In the genomic region with DNA sequence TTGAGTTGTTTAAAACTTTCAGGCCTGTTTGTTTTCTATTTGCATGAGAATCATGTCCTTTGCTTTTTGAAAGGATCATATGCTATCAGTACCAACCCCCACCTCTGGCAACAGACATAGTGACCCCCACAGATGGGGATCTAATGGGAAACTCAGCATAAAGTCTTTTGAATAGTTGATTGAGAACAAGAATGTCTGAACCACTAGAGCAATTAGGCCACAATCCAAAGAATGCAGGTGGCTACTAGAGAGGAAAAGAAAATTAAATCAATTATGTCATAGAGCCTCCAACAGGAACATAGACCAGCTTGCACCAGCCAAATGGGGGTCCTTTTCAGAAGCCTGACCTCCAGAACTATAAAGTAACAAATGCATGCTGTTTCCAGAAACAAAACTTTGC, we compare ENCODE assay signal across 27 mouse cellular contexts.
DNase-seq lines count a peak whose midpoint lies in the region; ATAC-seq and TF ChIP-seq lines count a peak whose summit lies in the region.
"Had no signal": no experiment of that assay in that cellular context is flagged by ENCODE, and none has a peak within 500 bp of the region (broad histone marks: within the 10 kb centered on the region; RNA-seq: fewer than 3 reads in every experiment).

No protein-coding gene starts in this region.

- no peaks in the 10 kb centered on the region for H3K4me1 ChIP-seq in forebrain, embryonic 12.5 days
- H3K4me1 ChIP-seq in forebrain, embryonic 11.5 days (replicated peaks; ENCODE audit: control insufficient read depth, insufficient read depth, low read length): no peaks in the 10 kb centered on the region
- H3K4me1 ChIP-seq in forebrain, embryonic 14.5 days (ENCODE audit: control insufficient read depth, insufficient read depth, low read length): peaks cover 2% of the 10 kb centered on the region; the same call in 1 of the 2 replicates
- H3K4me1 ChIP-seq in forebrain, postnatal 0 days (ENCODE audit: insufficient read depth): no peaks in the 10 kb centered on the region
- H3K4me1 ChIP-seq in stomach, postnatal 0 days (replicated peaks; ENCODE audit: control insufficient read depth, insufficient read depth): no peaks in the 10 kb centered on the region
- H3K4me1 ChIP-seq: embryonic facial prominence, embryonic 15.5 days; heart, embryonic 12.5 days; heart, embryonic 15.5 days; hindbrain, embryonic 10.5 days; hindbrain, embryonic 13.5 days had no signal

- H3K4me3 ChIP-seq in forebrain, embryonic 12.5 days (replicated peaks): no peak overlapping the region
- no peak overlapping the region for H3K4me3 ChIP-seq in forebrain, embryonic 11.5 days (ENCODE audit: low read depth, low read length)
- no peak overlapping the region for H3K4me3 ChIP-seq in forebrain, embryonic 14.5 days (ENCODE audit: low read depth, low read length)
- H3K4me3 ChIP-seq in forebrain, postnatal 0 days (ENCODE audit: low read depth, low read length): no peak overlapping the region
- no peak overlapping the region for H3K4me3 ChIP-seq in stomach, postnatal 0 days (ENCODE audit: low read depth, low read length)
- H3K4me3 ChIP-seq: embryonic facial prominence, embryonic 15.5 days; heart, embryonic 12.5 days; heart, embryonic 15.5 days; hindbrain, embryonic 10.5 days; hindbrain, embryonic 13.5 days had no signal

- TF ChIP-seq EP300 in stomach, postnatal 0 days (optimal IDR thresholded peaks at IDR 0.05): no peak

- H3K9me3 ChIP-seq in forebrain, embryonic 12.5 days: no peaks in the 10 kb centered on the region
- no peaks in the 10 kb centered on the region for H3K9me3 ChIP-seq in forebrain, embryonic 11.5 days (ENCODE audit: control insufficient read depth, low read length)
- no peaks in the 10 kb centered on the region for H3K9me3 ChIP-seq in forebrain, embryonic 14.5 days (replicated peaks; ENCODE audit: control insufficient read depth, low read length)
- H3K9me3 ChIP-seq in forebrain, postnatal 0 days (ENCODE audit: low read length): no peaks in the 10 kb centered on the region
- no peaks in the 10 kb centered on the region for H3K9me3 ChIP-seq in stomach, postnatal 0 days (ENCODE audit: control insufficient read depth, low read length)
- H3K9me3 ChIP-seq: embryonic facial prominence, embryonic 15.5 days; G1E; heart, embryonic 12.5 days; heart, embryonic 15.5 days; hindbrain, embryonic 10.5 days; hindbrain, embryonic 13.5 days had no signal

- no peak for TF ChIP-seq CTCF in forebrain, postnatal 0 days (IDR thresholded peaks at IDR 0.05; ENCODE audit: low read depth)
- no peak for TF ChIP-seq CTCF in stomach, postnatal 0 days (IDR thresholded peaks at IDR 0.05; ENCODE audit: low read depth)

- no peak for DNase-seq in forebrain, embryonic 11.5 days (ENCODE audit: low spot score)
- peak; percentile 84 for DNase-seq in Muller cell, postnatal 12 days (ENCODE audit: inconsistent ontology term)
- peak; percentile 89 for DNase-seq in forebrain, embryonic 14.5 days (ENCODE audit: low spot score)
- DNase-seq in forebrain, postnatal 0 days: no peak
- no peak for DNase-seq in kidney, adult 11 months
- DNase-seq in spleen, adult 18-20 months: no peak
- no peak for DNase-seq in stomach, postnatal 0 days (ENCODE audit: low spot score)
- DNase-seq: adrenal gland, adult 2 months; adrenal gland, postnatal 14 days; B cell, adult 2 months; cerebellum, adult 8-10 months; embryo, embryonic 11 days; gastrocnemius, postnatal 10 days; gastrocnemius, postnatal 36 days; heart, postnatal 10 days; heart, postnatal 36 days; kidney, adult 2 months had no signal

- no peak overlapping the region for H3K4me2 ChIP-seq in forebrain, embryonic 12.5 days
- H3K4me2 ChIP-seq in forebrain, embryonic 11.5 days (ENCODE audit: low read depth, low read length, severe bottlenecking): no peak overlapping the region
- H3K4me2 ChIP-seq in forebrain, embryonic 14.5 days (ENCODE audit: low read length): no peak overlapping the region
- no peak overlapping the region for H3K4me2 ChIP-seq in forebrain, postnatal 0 days (ENCODE audit: low read depth)
- no peak overlapping the region for H3K4me2 ChIP-seq in stomach, postnatal 0 days (replicated peaks; ENCODE audit: low read depth)
- H3K4me2 ChIP-seq: embryonic facial prominence, embryonic 15.5 days; heart, embryonic 12.5 days; heart, embryonic 15.5 days; hindbrain, embryonic 13.5 days had no signal

- H3K27me3 ChIP-seq in forebrain, embryonic 12.5 days: no peaks in the 10 kb centered on the region
- H3K27me3 ChIP-seq in forebrain, embryonic 11.5 days (ENCODE audit: control insufficient read depth, insufficient read depth, low read length): no peaks in the 10 kb centered on the region
- H3K27me3 ChIP-seq in forebrain, embryonic 14.5 days (replicated peaks; ENCODE audit: control insufficient read depth, insufficient read depth, low read length): no peaks in the 10 kb centered on the region
- H3K27me3 ChIP-seq in forebrain, postnatal 0 days (ENCODE audit: insufficient read depth, low read length): no peaks in the 10 kb centered on the region
- H3K27me3 ChIP-seq in stomach, postnatal 0 days (ENCODE audit: control insufficient read depth, insufficient read depth, low read length): no peaks in the 10 kb centered on the region
- H3K27me3 ChIP-seq: CH12.LX; embryonic facial prominence, embryonic 15.5 days; heart, embryonic 12.5 days; heart, embryonic 15.5 days; hindbrain, embryonic 13.5 days had no signal

- no peak overlapping the region for H3K9ac ChIP-seq in forebrain, embryonic 12.5 days
- H3K9ac ChIP-seq in forebrain, embryonic 11.5 days (ENCODE audit: low read length): no peak overlapping the region
- H3K9ac ChIP-seq in forebrain, embryonic 14.5 days (ENCODE audit: low read length): no peak overlapping the region
- H3K9ac ChIP-seq in forebrain, postnatal 0 days: no peak overlapping the region
- H3K9ac ChIP-seq in stomach, postnatal 0 days (ENCODE audit: low read length): no peak overlapping the region
- H3K9ac ChIP-seq: embryonic facial prominence, embryonic 15.5 days; heart, embryonic 12.5 days; heart, embryonic 15.5 days; hindbrain, embryonic 13.5 days had no signal

- H3K27ac ChIP-seq in forebrain, embryonic 12.5 days: no peak overlapping the region
- H3K27ac ChIP-seq in forebrain, embryonic 11.5 days (ENCODE audit: low read depth, low read length): no peak overlapping the region
- no peak overlapping the region for H3K27ac ChIP-seq in forebrain, embryonic 14.5 days (ENCODE audit: low read depth, low read length)
- no peak overlapping the region for H3K27ac ChIP-seq in forebrain, postnatal 0 days (ENCODE audit: low read depth, low read length)
- no peak overlapping the region for H3K27ac ChIP-seq in stomach, postnatal 0 days (replicated peaks)
- H3K27ac ChIP-seq: embryonic facial prominence, embryonic 15.5 days; heart, embryonic 15.5 days; hindbrain, embryonic 10.5 days; hindbrain, embryonic 13.5 days had no signal

- ATAC-seq in forebrain, embryonic 12.5 days (ENCODE audit: low FRiP score): peak; percentile 60; the same call in 1 of the 2 replicates
- ATAC-seq in forebrain, embryonic 11.5 days (replicated peaks; ENCODE audit: low FRiP score): no peak
- ATAC-seq in forebrain, embryonic 14.5 days: peak; percentile 93
- peak; percentile 12; the same call in 1 of the 2 replicates for ATAC-seq in forebrain, postnatal 0 days
- ATAC-seq in stomach, postnatal 0 days (ENCODE audit: low FRiP score, low TSS enrichment): no peak
- ATAC-seq: hindbrain, embryonic 16.5 days; intestine, embryonic 16.5 days had no signal

- H3K36me3 ChIP-seq in forebrain, embryonic 12.5 days (replicated peaks): no peaks in the 10 kb centered on the region
- no peaks in the 10 kb centered on the region for H3K36me3 ChIP-seq in forebrain, embryonic 11.5 days (ENCODE audit: control insufficient read depth, insufficient read depth, low read length)
- no peaks in the 10 kb centered on the region for H3K36me3 ChIP-seq in forebrain, embryonic 14.5 days (ENCODE audit: control insufficient read depth, insufficient read depth, low read length)
- no peaks in the 10 kb centered on the region for H3K36me3 ChIP-seq in forebrain, postnatal 0 days (ENCODE audit: insufficient read depth)
- no peaks in the 10 kb centered on the region for H3K36me3 ChIP-seq in stomach, postnatal 0 days (ENCODE audit: control insufficient read depth, insufficient read depth, low read length)
- H3K36me3 ChIP-seq: embryonic facial prominence, embryonic 15.5 days; G1E; heart, embryonic 12.5 days; heart, embryonic 15.5 days; hindbrain, embryonic 10.5 days; hindbrain, embryonic 13.5 days had no signal

Comparison
In these comparisons a context has a peak if more than half of its experiments do, and no peak if none do; other contexts are left out.
1. ATAC-seq: peak in forebrain, embryonic 12.5 days (single experiment), forebrain, embryonic 14.5 days (single experiment) and forebrain, postnatal 0 days (single experiment); none in forebrain, embryonic 11.5 days (single experiment) and stomach, postnatal 0 days (single experiment).
2. DNase-seq: peak in Muller cell, postnatal 12 days (single experiment) and forebrain, embryonic 14.5 days (single experiment); none in forebrain, embryonic 11.5 days (single experiment), forebrain, postnatal 0 days (single experiment), kidney, adult 11 months (single experiment), spleen, adult 18-20 months (0 of 2) and stomach, postnatal 0 days (single experiment).